Mouse (Mus musculus): Measurements from ENCODE around the gene Wipf1. TPM values are rescaled to one million over a fixed set of nuclear protein-coding genes. Genes with fewer than 3 reads are reported as not detected.

The Wipf1 gene
- total RNA-seq, 2 experiments from 2014 or later: 7.9 to 9.0 TPM

GRCm38 (mm10) chr2:73540450-73541162 lies 11.1 kb upstream of the Wipf1 start:
- no peak for DNase-seq

- DNase-seq: no peak
These were observed 10.2 kb upstream of the Wipf1 start for GRCm38 (mm10) chr2:73539697-73540096.

GRCm38 (mm10) chr2:73539141-73539540 lies 9.6 kb upstream of the Wipf1 start:
- no peak for DNase-seq

GRCm38 (mm10) chr2:73538590-73538989 lies 9.1 kb upstream of the Wipf1 start:
- no peak for DNase-seq

- DNase-seq: no peak
These were observed 6.7 kb upstream of the Wipf1 start for GRCm38 (mm10) chr2:73536091-73536783.

- DNase-seq: no peak
These were observed 5.2 kb upstream of the Wipf1 start for GRCm38 (mm10) chr2:73534720-73535119.

- DNase-seq: no peak
These were observed 953 bp upstream of the Wipf1 start for GRCm38 (mm10) chr2:73530487-73530886.

- DNase-seq: peak; percentile 26 to 34
These were observed 798 bp downstream of the Wipf1 start for GRCm38 (mm10) chr2:73528516-73529355.

- no peak for DNase-seq
These were observed 1.6 kb downstream of the Wipf1 start for GRCm38 (mm10) chr2:73527956-73528355.

GRCm38 (mm10) chr2:73526691-73527090 lies 2.8 kb downstream of the Wipf1 start:
- DNase-seq: no peak

GRCm38 (mm10) chr2:73522891-73523290 lies 6.6 kb downstream of the Wipf1 start:
- no peak for DNase-seq

- DNase-seq: no peak
These were observed 7.2 kb downstream of the Wipf1 start for GRCm38 (mm10) chr2:73522336-73522735.

- DNase-seq: no peak
These were observed 7.8 kb downstream of the Wipf1 start for GRCm38 (mm10) chr2:73521737-73522136.

- DNase-seq: no peak
These were observed 10.6 kb downstream of the Wipf1 start for GRCm38 (mm10) chr2:73518966-73519365.

- DNase-seq: no peak
These were observed 11.2 kb downstream of the Wipf1 start for GRCm38 (mm10) chr2:73518311-73518710.

- DNase-seq: no peak
These were observed 15.4 kb downstream of the Wipf1 start for GRCm38 (mm10) chr2:73514178-73514577.

GRCm38 (mm10) chr2:73513204-73513749 lies 16.3 kb downstream of the Wipf1 start:
- DNase-seq: no peak

- DNase-seq: no peak
These were observed 17.5 kb downstream of the Wipf1 start for GRCm38 (mm10) chr2:73512044-73512443.

- DNase-seq: no peak
These were observed 18.7 kb downstream of the Wipf1 start for GRCm38 (mm10) chr2:73510731-73511360.

GRCm38 (mm10) chr2:73510025-73510288 lies 19.6 kb downstream of the Wipf1 start:
- DNase-seq: no peak

GRCm38 (mm10) chr2:73509248-73510024 lies 20.1 kb downstream of the Wipf1 start:
- no peak for DNase-seq

GRCm38 (mm10) chr2:73507886-73508285 lies 21.6 kb downstream of the Wipf1 start:
- DNase-seq: no peak
